Mouse (Mus musculus) liver, embryonic 14.5 days (tissue): ENCODE results near the gene Adcy4. TPM values are rescaled to one million over a fixed set of nuclear protein-coding genes. Genes with fewer than 3 reads are reported as not detected.

Experiments
- ATAC-seq: fragments of 200-750 bp; cut with Nextera tagmentation; 2 replicates; pipeline ENCODE4 v1.8.0; 2017; ENCODE audit warnings: moderate number of reproducible peaks, mild to moderate bottlenecking, moderate library complexity; ENCODE audit not compliant: insufficient read depth
- DNase-seq, 3 experiments: peaks; one replicate each; pipeline ENCODE4 v3.0.0-alpha.2; 2012 to 2013; ENCODE audit warnings: low read depth in 3 of 3, low spot score in 3 of 3
- H3K27ac ChIP-seq: fragments of 300-500 bp; sonication (generic); 2 replicates; pipeline ENCODE4 v1.5.1; 2014; ENCODE audit warnings: moderate library complexity, mild to moderate bottlenecking, control low read depth, inconsistent platforms
- H3K27me3 ChIP-seq: fragments of 300-500 bp; sonication (generic); 2 replicates; pipeline ENCODE4 v1.6.1; 2014; ENCODE audit warnings: mild to moderate bottlenecking, low read length, moderate library complexity; ENCODE audit not compliant: control insufficient read depth, insufficient read depth
- H3K36me3 ChIP-seq: fragments of 300-500 bp; sonication (generic); replicated peaks from 2 replicates; pipeline ENCODE4 v1.6.1; 2014; ENCODE audit warnings: low read depth; ENCODE audit not compliant: control insufficient read depth, insufficient read depth
- H3K4me1 ChIP-seq, 2 experiments: fragments of 200-500 bp in 1 of 2; fragments of 300-500 bp in 1 of 2; sonication (generic) in 1 of 2; replicated peaks; 2 replicates each; pipeline ENCODE4 v1.6.1; 2012 to 2014; ENCODE audit warnings: antibody characterized with exemption in 1 of 2, inconsistent platforms in 1 of 2, low read length in 1 of 2; ENCODE audit not compliant: control insufficient read depth in 2 of 2, insufficient read depth in 2 of 2
- H3K4me2 ChIP-seq: fragments of 300-500 bp; sonication (generic); 2 replicates; pipeline ENCODE4 v1.6.1; 2014; ENCODE audit warnings: low read depth, mild to moderate bottlenecking, control low read depth, moderate library complexity
- H3K4me3 ChIP-seq, 2 experiments: fragments of 200-500 bp in 1 of 2; fragments of 300-500 bp in 1 of 2; sonication (generic) in 1 of 2; 2 replicates each; pipeline ENCODE4 v1.5.1; 2012 to 2014; ENCODE audit warnings: low read depth in 2 of 2, low read length in 2 of 2, mild to moderate bottlenecking in 2 of 2, control low read depth in 1 of 2, inconsistent platforms in 1 of 2, moderate library complexity in 1 of 2; ENCODE audit not compliant: insufficient read depth in 1 of 2
- H3K9ac ChIP-seq: fragments of 300-500 bp; sonication (generic); replicated peaks from 2 replicates; pipeline ENCODE4 v1.6.1; 2014; ENCODE audit warnings: mild to moderate bottlenecking, control low read depth, moderate library complexity
- H3K9me3 ChIP-seq: fragments of 300-500 bp; sonication (generic); 2 replicates; pipeline ENCODE4 v1.6.1; 2016; ENCODE audit warnings: low read length, mixed read lengths; ENCODE audit not compliant: control insufficient read depth
- CTCF ChIP-seq: IDR thresholded peaks from 2 replicates; pipeline ENCODE4 v1.5.1; 2016; ENCODE audit warnings: antibody characterized with exemption, low read depth, control low read depth
- EP300 ChIP-seq: IDR thresholded peaks from 2 replicates; pipeline ENCODE4 v1.6.1; 2016; ENCODE audit warnings: antibody characterized with exemption, low read depth
- WGBS: fragments of 180-500 bp; shearing (Covaris S2); extraction: QIAGEN DNeasy Blood & Tissue Kit; methylation state at CpG from one replicate; pipeline ENCODE4 v1.1.7; 2014; ENCODE audit not compliant: insufficient replicate concordance; 5-methylcytosine and 5-hydroxymethylcytosine counted together
- polyA plus RNA-seq, 2 experiments: library from polyadenylated mRNA; depleted of rRNA in 1 of 2; stranded (reverse) in 1 of 2; unstranded in 1 of 2; fragments of >200 nt; fragmentation: Nextera tagmentation in 1 of 2; extraction: Ambion mirVana in 1 of 2; gene quantifications; 2 replicates each; pipeline versions ENCODE4 v1.2.1 to v1.2.3; 2012 to 2014

Adcy4 gene
- polyA plus RNA-seq, 2 experiments: 0.66 to 1.0 TPM

DNA sequence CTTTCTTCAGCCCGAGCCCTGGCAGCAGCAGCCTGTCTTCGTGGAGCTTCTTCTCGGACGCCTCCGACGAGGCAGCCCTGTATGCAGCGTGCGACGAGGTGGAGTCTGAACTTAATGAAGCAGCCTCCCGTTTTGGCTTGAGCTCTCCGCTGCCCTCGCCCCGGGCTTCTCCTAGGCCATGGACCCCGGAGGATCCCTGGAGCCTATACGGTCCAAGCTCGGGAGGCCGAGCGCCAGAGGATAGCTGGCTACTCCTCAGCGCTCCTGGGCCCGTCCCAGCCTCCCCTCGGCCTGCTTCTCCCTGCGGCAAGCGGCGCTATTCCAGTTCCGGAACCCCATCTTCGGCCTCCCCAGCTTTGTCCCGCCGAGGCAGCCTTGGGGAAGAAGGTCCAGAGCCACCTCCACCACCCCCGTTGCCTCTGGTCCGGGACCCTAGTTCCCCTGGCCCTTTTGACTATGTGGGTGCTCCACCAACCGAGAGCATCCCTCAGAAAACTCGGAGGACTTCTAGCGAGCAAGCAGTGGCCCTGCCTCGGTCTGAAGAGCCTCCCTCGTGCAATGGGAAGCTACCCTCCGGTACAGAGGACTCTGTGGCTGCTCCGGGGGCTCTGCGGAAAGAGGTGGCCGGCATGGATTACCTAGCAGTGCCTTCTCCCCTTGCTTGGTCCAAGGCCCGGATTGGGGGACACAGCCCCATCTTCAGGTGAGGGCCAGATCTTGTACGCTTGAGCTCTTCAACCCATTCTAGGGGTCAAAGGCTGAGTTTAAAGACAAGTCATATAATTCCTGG is 42.9 kb upstream of the Adcy4 start:
- 19% methylated on average over 41 of the region's 41 CpGs for WGBS
- Histone ChIP-seq H3K27me3 (peaks cover 53% of the 10 kb centered on the region), H3K4me3 (no peak overlapping the region), H3K9ac (no peak overlapping the region), H3K4me1 (peaks cover 0 to 3% of the 10 kb centered on the region in 2 experiments; a peak in 2 of 4 replicates), H3K4me2 (no peak overlapping the region), H3K27ac (no peak overlapping the region), H3K9me3 (no peaks in the 10 kb centered on the region), H3K36me3 (no peaks in the 10 kb centered on the region)
- TF ChIP-seq EP300: no peak
- no peak for TF ChIP-seq CTCF
- DNase-seq (no peak), ATAC-seq (no peak)

DNA sequence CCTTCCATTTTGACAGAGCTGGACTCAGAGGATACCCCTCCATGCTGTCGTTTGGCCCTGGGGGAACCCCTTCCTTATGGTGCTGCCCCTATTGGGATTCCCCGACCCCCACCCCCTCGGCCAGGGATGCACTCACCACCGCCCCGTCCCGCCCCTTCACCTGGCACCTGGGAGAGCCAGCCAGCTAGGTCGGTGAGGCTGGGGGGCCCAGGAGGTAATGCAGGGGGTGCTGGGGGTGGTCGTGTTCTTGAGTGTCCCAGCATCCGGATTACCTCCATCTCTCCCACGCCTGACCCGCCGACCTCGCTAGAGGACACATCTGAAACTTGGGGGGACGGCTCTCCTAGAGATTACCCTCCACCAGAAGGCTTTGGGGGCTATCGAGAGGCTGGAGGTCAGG is 42.2 kb upstream of the Adcy4 start:
- Histone ChIP-seq H3K4me3 (no peak overlapping the region; a peak in 1 of 4 replicates), H3K36me3 (no peaks in the 10 kb centered on the region), H3K4me2 (no peak overlapping the region), H3K9me3 (no peaks in the 10 kb centered on the region), H3K27ac (no peak overlapping the region), H3K9ac (no peak overlapping the region), H3K4me1 (peaks cover 0 to 3% of the 10 kb centered on the region in 2 experiments; a peak in 2 of 4 replicates), H3K27me3 (peaks cover 53% of the 10 kb centered on the region)
- ATAC-seq (no peak), DNase-seq (no peak)
- TF ChIP-seq CTCF (no peak), EP300 (no peak)
- WGBS: 7% methylated on average over 15 of the region's 15 CpGs

DNA sequence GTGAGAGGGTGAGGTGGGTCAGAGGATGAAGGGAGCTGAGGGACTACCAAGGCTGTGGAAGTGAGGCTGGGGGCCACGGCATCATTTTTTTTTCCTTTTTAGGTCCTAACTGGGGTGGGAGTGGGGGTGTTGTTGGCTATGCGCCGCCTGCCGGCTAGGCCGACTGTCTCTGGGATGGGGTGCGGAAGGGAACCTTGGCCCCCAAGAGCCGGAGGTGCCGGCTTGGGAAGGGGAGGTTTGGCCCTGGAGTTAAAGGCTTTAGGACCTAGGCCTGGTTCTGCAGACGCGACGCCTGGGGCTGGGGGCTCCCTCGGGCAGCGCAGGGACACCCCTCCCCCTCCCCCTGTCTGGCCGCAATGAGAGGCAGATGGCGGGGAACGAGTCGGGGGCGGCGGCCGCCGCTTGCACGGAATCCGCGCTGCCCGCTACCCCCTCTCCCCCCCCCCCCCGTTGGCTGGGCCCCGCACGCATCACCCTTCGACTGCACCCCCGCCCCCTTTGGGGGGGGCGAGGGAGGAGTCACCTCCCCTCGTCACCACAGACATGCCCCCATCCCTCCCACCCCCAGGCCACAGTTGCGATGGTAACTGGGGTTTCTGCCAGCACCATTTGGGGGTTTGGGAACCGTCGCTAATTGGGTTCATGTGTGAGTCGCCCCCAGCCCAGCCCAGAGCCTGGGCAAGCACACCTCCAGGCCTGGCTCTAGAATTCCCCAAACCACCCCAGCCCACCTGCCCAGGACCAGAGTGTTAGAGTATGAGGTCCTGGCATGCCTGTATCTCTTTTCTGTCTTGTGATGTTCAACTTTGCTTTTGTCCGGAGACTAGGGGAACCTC is 41.5 kb upstream of the Adcy4 start:
- TF ChIP-seq CTCF (peak; percentile 14; the same call in 1 of the 2 replicates), EP300 (no peak)
- no peak for ATAC-seq
- H3K9ac ChIP-seq: peak overlapping the region; percentile 5; the same call in 1 of the 2 replicates
- no peak overlapping the region for H3K27ac ChIP-seq
- WGBS: 2% methylated on average over 23 of the region's 37 CpGs
- H3K4me2 ChIP-seq: peak overlapping the region; percentile 20; the same call in 1 of the 2 replicates
- H3K27me3 ChIP-seq: peaks cover 53% of the 10 kb centered on the region
- DNase-seq: no peak
- no peaks in the 10 kb centered on the region for H3K36me3 ChIP-seq
- H3K9me3 ChIP-seq: no peaks in the 10 kb centered on the region
- H3K4me1 ChIP-seq: peaks cover 0 to 3% of the 10 kb centered on the region in 2 experiments; a peak in 2 of 4 replicates
- peak overlapping the region; percentile 10 to 30; a peak in 3 of 4 replicates for H3K4me3 ChIP-seq

DNA sequence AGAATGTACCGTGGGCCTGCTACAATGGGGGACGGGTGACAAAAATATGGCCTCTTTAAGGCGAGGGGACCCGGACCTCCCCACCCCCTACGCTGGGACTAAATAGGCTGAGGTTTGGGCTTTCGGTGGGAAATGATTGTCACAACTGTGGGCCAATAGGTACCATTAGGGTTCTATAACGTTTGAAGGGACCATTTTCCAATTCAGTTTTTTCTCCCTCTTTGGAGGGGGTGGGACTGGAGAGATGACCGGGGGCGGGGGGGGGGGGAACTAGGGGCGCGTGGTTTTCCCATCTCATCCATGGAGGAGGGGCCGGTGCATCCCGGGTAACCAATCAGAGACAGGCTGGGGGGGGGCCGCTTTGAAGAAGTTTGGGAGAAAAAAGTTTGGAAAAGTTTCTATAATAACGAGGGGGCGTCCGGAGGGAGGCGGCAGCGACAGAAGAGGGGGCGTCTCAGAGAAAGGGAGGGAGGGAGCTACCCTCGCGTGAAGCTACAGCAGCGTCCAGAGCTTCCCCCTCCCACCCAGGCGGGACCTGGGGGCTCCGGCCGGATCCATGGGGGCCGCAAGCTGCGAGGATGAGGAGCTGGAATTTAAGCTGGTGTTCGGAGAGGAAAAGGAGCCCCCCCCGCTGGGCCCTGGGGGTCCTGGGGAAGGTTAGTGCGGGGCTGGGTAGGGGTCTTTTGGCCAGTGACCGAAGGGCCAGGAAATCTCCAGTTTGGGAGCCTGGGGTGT is 40.8 kb upstream of the Adcy4 start:
- no peaks in the 10 kb centered on the region for H3K36me3 ChIP-seq
- no peak for DNase-seq
- peaks cover 53% of the 10 kb centered on the region for H3K27me3 ChIP-seq
- peak overlapping the region; percentile 5; the same call in 1 of the 2 replicates for H3K9ac ChIP-seq
- no peak overlapping the region for H3K27ac ChIP-seq
- TF ChIP-seq CTCF (no peak), EP300 (no peak)
- H3K4me1 ChIP-seq: peaks cover 0 to 3% of the 10 kb centered on the region in 2 experiments; a peak in 2 of 4 replicates
- peak overlapping the region; percentile 71 for H3K4me2 ChIP-seq
- H3K9me3 ChIP-seq: no peaks in the 10 kb centered on the region
- 4% methylated on average over 28 of the region's 32 CpGs for WGBS
- no peak for ATAC-seq
- H3K4me3 ChIP-seq: peak overlapping the region; percentile 10 to 30; a peak in 3 of 4 replicates
